Comparison of ENCODE assay signal across 13 mouse cellular contexts in the genomic region with DNA sequence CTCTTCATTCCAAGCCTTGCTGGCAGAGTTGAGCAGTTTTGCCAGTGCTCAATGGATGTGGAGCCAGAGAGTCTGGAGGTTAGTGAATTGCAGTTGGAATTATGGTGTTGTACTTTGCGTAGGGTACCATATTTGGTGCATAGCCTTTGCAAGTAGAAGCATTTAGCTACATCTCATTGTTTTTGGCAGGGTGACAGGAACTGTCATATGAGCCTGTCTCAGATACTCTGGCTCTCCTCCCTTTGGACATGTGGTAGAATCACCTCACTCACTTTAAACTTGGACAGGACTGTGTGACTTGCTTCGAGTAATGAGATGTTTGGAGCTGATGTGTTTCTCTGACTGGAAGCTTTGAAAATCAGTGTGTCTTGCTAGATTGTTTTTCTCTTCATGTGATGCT.
DNase-seq lines count a peak whose midpoint lies in the region; ATAC-seq and TF ChIP-seq lines count a peak whose summit lies in the region.
"Had no signal": no experiment of that assay in that cellular context is flagged by ENCODE, and none has a peak within 500 bp of the region (broad histone marks: within the 10 kb centered on the region; RNA-seq: fewer than 3 reads in every experiment).

No protein-coding gene starts in this region.

- WGBS in forebrain, embryonic 14.5 days, result 59% methylated on average over 2 of the region's 2 CpGs
- WGBS in forebrain, embryonic 11.5 days, result 88% methylated on average over 2 of the region's 2 CpGs
- 48% methylated on average over 2 of the region's 2 CpGs for WGBS in lung, embryonic 14.5 days
- 54% methylated on average over 2 of the region's 2 CpGs for WGBS in forebrain, postnatal 0 days

- H3K9ac ChIP-seq in forebrain, embryonic 14.5 days (ENCODE audit: low read length), result no peak overlapping the region
- no peak overlapping the region for H3K9ac ChIP-seq in forebrain, embryonic 11.5 days (ENCODE audit: low read length)
- no peak overlapping the region for H3K9ac ChIP-seq in lung, embryonic 14.5 days
- H3K9ac ChIP-seq in forebrain, postnatal 0 days, result no peak overlapping the region

- TF ChIP-seq CTCF in lung, embryonic 14.5 days (IDR thresholded peaks at IDR 0.05; ENCODE audit: low read depth), result no peak
- TF ChIP-seq CTCF in forebrain, postnatal 0 days (IDR thresholded peaks at IDR 0.05; ENCODE audit: low read depth), result no peak

- no peak overlapping the region for H3K4me3 ChIP-seq in forebrain, embryonic 14.5 days (ENCODE audit: low read depth, low read length)
- H3K4me3 ChIP-seq in forebrain, embryonic 11.5 days (ENCODE audit: low read depth, low read length), result no peak overlapping the region
- no peak overlapping the region for H3K4me3 ChIP-seq in lung, embryonic 14.5 days (ENCODE audit: low read depth, low read length)
- no peak overlapping the region for H3K4me3 ChIP-seq in forebrain, postnatal 0 days (ENCODE audit: low read depth, low read length)
- H3K4me3 ChIP-seq: erythroblast, embryonic 14.5 days; midbrain, embryonic 10.5 days had no signal

- ATAC-seq in forebrain, embryonic 14.5 days, result peak; percentile 67
- ATAC-seq in forebrain, embryonic 11.5 days (replicated peaks; ENCODE audit: low FRiP score), result no peak
- ATAC-seq in lung, embryonic 14.5 days (ENCODE audit: insufficient read depth), result peak; percentile 91
- ATAC-seq in forebrain, postnatal 0 days, result peak; percentile 80

- no peaks in the 10 kb centered on the region for H3K36me3 ChIP-seq in forebrain, embryonic 14.5 days (ENCODE audit: control insufficient read depth, insufficient read depth, low read length)
- no peaks in the 10 kb centered on the region for H3K36me3 ChIP-seq in forebrain, embryonic 11.5 days (ENCODE audit: control insufficient read depth, insufficient read depth, low read length)
- H3K36me3 ChIP-seq in lung, embryonic 14.5 days (ENCODE audit: insufficient read depth), result no peaks in the 10 kb centered on the region
- no peaks in the 10 kb centered on the region for H3K36me3 ChIP-seq in forebrain, postnatal 0 days (ENCODE audit: insufficient read depth)
- H3K36me3 ChIP-seq: G1E; midbrain, embryonic 10.5 days had no signal

- no peak overlapping the region for H3K27ac ChIP-seq in forebrain, embryonic 14.5 days (ENCODE audit: low read depth, low read length)
- no peak overlapping the region for H3K27ac ChIP-seq in forebrain, embryonic 11.5 days (ENCODE audit: low read depth, low read length)
- H3K27ac ChIP-seq in lung, embryonic 14.5 days (ENCODE audit: low read depth), result no peak overlapping the region
- no peak overlapping the region for H3K27ac ChIP-seq in forebrain, postnatal 0 days (ENCODE audit: low read depth, low read length)
- H3K27ac ChIP-seq: midbrain, embryonic 10.5 days had no signal

- DNase-seq in forebrain, embryonic 14.5 days (ENCODE audit: low spot score), result peak; percentile 87
- DNase-seq in forebrain, embryonic 11.5 days (ENCODE audit: low spot score), result no peak
- peak; percentile 87 for DNase-seq in lung, embryonic 14.5 days
- no peak for DNase-seq in lung, adult 18-20 months
- DNase-seq in forebrain, postnatal 0 days, result peak; percentile 71
- peak; percentile 7 for DNase-seq in lung, postnatal 14 days
- DNase-seq in kidney, postnatal 4 days, result no peak
- DNase-seq in spleen, postnatal 36 days (ENCODE audit: low spot score in 2 of 2), result no peak
- DNase-seq: cerebellum, adult 8-10 months; gastrocnemius, postnatal 14 days had no signal

- H3K9me3 ChIP-seq in forebrain, embryonic 14.5 days (replicated peaks; ENCODE audit: control insufficient read depth, low read length), result no peaks in the 10 kb centered on the region
- no peaks in the 10 kb centered on the region for H3K9me3 ChIP-seq in forebrain, embryonic 11.5 days (ENCODE audit: control insufficient read depth, low read length)
- no peaks in the 10 kb centered on the region for H3K9me3 ChIP-seq in lung, embryonic 14.5 days (ENCODE audit: low read depth, low read length)
- H3K9me3 ChIP-seq in forebrain, postnatal 0 days (ENCODE audit: low read length), result no peaks in the 10 kb centered on the region
- H3K9me3 ChIP-seq: G1E; midbrain, embryonic 10.5 days had no signal

- H3K27me3 ChIP-seq in forebrain, embryonic 14.5 days (replicated peaks; ENCODE audit: control insufficient read depth, insufficient read depth, low read length), result no peaks in the 10 kb centered on the region
- no peaks in the 10 kb centered on the region; the same call in 1 of the 2 replicates for H3K27me3 ChIP-seq in forebrain, embryonic 11.5 days (ENCODE audit: control insufficient read depth, insufficient read depth, low read length)
- H3K27me3 ChIP-seq in lung, embryonic 14.5 days (ENCODE audit: insufficient read depth, low read length), result no peaks in the 10 kb centered on the region
- H3K27me3 ChIP-seq in forebrain, postnatal 0 days (ENCODE audit: insufficient read depth, low read length), result no peaks in the 10 kb centered on the region

- no peak overlapping the region for H3K4me2 ChIP-seq in forebrain, embryonic 14.5 days (ENCODE audit: low read length)
- H3K4me2 ChIP-seq in forebrain, embryonic 11.5 days (ENCODE audit: low read depth, low read length, severe bottlenecking), result no peak overlapping the region
- no peak overlapping the region for H3K4me2 ChIP-seq in lung, embryonic 14.5 days
- no peak overlapping the region for H3K4me2 ChIP-seq in forebrain, postnatal 0 days (ENCODE audit: low read depth)

- H3K4me1 ChIP-seq in forebrain, embryonic 14.5 days (ENCODE audit: control insufficient read depth, insufficient read depth, low read length), result peaks cover 9% of the 10 kb centered on the region
- H3K4me1 ChIP-seq in forebrain, embryonic 11.5 days (replicated peaks; ENCODE audit: control insufficient read depth, insufficient read depth, low read length), result peaks cover 7% of the 10 kb centered on the region; the same call in 1 of the 2 replicates
- no peaks in the 10 kb centered on the region for H3K4me1 ChIP-seq in lung, embryonic 14.5 days (ENCODE audit: insufficient read depth)
- H3K4me1 ChIP-seq in forebrain, postnatal 0 days (ENCODE audit: insufficient read depth), result no peaks in the 10 kb centered on the region

Comparison
In these comparisons a context has a peak if more than half of its experiments do, and no peak if none do; other contexts are left out.
1. DNase-seq: peak in forebrain, embryonic 14.5 days (single experiment), lung, embryonic 14.5 days (single experiment), forebrain, postnatal 0 days (single experiment) and lung, postnatal 14 days (single experiment); none in forebrain, embryonic 11.5 days (single experiment), lung, adult 18-20 months (0 of 2), kidney, postnatal 4 days (0 of 2) and spleen, postnatal 36 days (0 of 2).